Mouse (Mus musculus) gastrocnemius, postnatal 36 days (tissue): Measurements from ENCODE around the gene Rere. TPM values are rescaled to one million over a fixed set of nuclear protein-coding genes. Genes with fewer than 3 reads are reported as not detected.
"Not testable (repeated sequence)": the region's sequence is repeated elsewhere in the genome, so short reads cannot be mapped to it uniquely, and the experiment has no call there.

Source experiments
- DNase-seq, 2 experiments: peaks; one replicate each; pipeline ENCODE4 v3.0.0; 2022
- intact Hi-C: fragments of 180-260 bp; cut with DNase I; formaldehyde crosslinking; loops from one replicate; pipeline ENCODE4 v1.15.1; 2025
- total RNA-seq, 2 experiments: library from RNA; stranded (reverse); gene quantifications; 2 replicates each; pipeline ENCODE4 v1.2.3; 2021

Gene Rere
- total RNA-seq, 2 experiments from 2014 or later: 47.6 to 66.2 TPM

DNA sequence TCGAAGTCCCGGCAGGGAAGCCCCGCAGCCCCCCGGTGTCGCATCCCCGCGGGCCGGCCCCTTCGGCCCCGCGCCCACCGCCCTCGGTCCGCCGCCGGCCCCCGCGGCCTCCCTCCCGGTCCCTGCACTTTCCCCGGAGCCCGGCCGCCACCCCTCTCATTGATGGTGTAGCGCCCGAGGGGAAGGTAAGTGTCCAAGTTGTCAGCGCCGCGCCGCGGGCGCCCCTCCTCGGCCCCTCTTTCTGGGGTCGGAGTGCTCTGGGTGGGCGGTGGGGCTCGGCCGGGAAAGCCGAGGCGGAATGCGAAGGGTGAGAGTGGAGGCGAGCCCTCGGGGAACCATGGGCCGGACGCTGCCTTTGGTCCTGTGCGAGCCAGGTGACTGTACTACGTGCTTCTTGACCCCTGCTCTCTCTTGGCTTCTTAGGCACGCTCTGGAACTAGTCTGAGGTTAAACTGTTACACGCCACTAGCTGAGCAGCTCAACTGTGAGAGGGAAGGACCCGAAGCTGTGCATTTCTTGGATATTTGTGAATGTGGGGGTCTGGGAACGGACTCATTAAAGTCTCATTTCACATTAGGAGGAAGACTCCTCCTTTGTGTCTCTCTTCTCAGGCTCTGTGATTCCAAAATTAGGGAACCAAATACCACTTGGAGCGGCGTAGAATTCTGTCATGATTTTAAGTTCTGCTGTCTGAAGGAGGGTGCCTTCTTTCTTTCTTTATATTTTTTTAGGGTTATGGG lies 615 bp downstream of the Rere start:
- intact Hi-C loops: no loop called here
- DNase-seq: peak in 1 of 2 experiments; percentile 53

DNA sequence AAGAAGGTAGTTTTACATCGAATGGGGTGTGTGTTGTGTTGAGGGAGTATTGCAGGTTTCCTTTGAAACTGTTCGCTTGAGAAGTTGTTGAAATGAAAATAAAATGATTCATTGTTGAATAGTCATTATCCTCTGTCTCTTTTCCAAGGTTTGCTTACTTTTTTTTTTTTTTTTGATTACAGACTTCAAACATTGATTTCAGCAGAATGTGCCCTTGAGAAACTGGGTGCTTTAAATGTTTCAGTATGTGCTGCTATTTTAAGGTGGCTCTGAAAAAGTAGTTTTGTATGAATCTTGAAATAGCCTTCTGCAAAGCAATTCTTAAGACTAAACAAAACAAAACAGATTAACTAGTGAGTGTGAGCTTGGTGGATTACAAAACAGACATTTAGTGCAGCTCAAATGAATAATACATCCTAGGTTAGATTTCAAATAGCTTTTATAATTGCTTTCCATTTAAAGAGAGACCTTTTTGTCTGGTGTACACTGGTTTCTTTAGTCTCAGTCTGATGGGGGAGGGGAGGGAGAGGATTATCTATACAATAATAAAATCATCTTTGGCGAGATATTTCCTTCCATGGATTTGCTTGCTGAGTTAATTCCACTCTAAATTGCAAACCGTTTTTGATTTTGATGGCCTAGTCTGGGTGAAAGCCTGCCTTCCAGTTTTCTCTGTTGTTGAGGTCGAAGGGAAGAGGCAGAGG lies 1.3 kb downstream of the Rere start:
- intact Hi-C loops: no loop called here

DNA sequence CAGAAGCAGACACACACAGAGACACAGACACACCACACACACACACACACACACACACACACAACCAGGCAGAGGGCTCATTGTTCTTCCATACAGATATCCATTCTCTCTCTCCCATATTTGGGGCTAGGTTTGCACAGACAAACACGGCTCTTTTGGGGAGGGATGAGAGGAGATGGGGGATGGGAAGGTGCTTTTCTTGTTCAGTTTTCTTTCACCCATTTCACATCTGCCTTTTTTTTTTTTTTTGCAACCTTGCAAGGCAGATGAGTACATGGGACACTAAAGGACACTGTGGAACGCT lies 1.8 kb downstream of the Rere start:
- intact Hi-C loops: no loop called here
- DNase-seq: no peak

More for the DNA sequence above, 1.3 kb downstream of the Rere start:
- DNase-seq: no peak

DNA sequence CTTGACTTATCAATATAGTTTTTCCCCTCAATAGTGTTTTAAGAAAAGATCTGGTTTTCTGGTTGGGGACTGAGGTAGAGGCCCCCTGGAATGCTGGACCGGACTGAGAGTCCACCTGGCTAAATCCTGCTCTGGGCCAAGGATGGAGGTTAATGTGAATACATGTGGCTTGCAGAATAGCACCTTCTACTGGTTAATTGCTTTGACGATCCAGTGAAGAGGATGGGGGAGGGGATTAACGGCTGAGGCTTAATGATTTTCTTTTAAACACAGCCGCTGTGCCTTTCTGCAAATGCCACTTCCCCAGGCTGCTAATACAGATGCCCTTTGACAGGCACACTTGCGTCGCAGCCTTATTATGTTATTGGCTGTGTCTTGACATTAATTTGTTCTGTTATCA lies 2.5 kb downstream of the Rere start:
- DNase-seq: no peak
- intact Hi-C loops: no loop called here

DNA sequence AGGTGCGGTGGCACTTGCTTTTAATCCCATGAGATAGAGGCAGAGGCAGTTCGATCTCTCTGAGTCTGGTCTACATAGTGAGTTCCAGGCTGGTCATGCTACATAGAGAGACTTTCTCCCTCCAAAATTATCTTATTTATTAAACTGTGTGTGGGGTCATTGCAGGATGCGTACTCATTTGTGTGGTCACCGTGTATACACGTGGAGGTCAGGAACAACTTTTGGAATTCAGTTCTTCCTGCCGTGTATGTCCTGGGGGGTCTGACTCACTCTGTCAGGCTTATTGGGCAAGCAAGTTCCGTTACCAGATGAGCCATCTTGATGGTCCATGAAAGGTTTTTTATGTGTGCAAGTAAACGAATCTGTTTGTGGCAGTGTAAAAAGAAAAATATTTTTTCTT lies 5.5 kb downstream of the Rere start:
- no peak for DNase-seq
- intact Hi-C loops: loop anchor here (5.0 kb wide), 1 partner anchor 55 kb away; no protein-coding TSS in a partner anchor

DNA sequence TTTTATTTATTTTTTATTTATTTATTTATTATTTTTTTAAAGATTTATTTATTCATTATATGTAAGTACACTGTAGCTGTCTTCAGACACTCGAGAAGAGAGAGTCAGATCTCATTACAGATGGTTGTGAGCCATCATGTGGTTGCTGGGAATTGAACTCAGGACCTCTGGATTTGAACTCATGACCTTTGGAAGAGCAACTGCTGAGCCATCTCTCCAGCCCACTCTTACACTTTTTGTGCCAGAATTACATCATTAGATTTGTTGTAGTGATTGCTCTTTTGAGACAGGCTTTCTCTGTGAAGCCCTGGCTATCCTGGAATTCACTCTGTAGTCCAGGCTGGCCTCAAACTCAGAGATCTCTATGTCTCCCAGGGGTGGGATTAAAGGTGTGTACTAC lies 6.0 kb downstream of the Rere start:
- not testable (repeated sequence) for DNase-seq
- intact Hi-C loops: loop anchor here (5.0 kb wide), 1 partner anchor 55 kb away; no protein-coding TSS in a partner anchor

DNA sequence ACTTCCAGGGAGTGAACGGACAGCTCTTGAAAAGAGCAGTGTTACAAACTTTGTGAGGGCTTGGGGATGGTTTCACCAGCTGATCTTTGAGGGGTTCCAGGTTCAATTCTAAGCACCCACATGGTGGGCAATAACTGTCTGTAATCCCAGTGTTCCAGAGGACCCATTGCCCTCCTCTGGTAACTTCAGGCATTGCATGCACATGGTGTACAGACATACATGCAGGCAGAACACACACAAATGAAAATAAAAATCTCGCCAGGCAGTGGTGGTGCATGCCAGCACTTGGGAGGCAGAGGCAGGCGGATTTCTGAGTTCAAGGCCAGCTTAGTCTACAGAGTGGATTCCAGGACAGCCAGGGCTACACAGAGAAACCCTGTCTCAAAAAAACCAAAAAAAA lies 10.5 kb downstream of the Rere start:
- no peak for DNase-seq
- intact Hi-C loops: no loop called here

DNA sequence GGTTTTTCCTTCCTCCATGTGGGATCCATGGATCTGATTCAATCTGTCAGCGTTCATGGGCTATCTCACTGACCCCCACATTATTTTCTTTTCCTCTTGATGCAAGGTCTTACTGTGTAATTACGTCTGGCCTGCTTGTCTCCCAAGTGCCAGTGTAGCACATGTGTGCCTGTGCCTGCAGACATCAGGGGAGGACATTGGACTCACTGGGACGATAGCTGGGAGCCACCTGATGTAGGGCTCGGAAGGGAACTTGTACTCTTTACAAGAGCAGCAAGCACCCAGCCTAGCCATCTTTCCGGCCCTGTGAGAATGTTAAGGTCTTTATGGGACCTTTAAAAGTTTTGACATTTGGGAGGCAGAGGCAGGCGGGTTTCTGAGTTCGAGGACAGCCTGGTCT lies 13.4 kb downstream of the Rere start:
- DNase-seq: no peak
- intact Hi-C loops: no loop called here

DNA sequence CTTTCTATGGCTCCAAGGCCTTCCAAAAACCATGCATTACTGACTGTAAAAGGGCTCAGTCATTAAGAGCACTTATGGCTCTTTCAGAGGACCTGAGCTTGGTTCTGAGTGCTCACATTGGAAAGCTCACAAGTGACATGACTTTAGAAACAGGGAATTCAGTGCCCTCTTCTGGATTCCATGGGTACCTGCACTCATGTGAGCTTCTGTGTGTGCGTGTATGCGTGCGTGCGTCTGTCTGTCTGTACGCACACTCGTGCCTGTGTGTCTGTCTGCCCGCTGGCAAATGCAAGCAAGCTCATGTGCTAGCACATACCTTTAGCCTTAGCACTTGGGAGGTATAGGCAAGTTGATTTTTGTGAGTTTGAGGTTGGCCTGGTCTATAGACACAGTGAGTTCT lies 14.5 kb downstream of the Rere start:
- no peak for DNase-seq
- intact Hi-C loops: no loop called here

DNA sequence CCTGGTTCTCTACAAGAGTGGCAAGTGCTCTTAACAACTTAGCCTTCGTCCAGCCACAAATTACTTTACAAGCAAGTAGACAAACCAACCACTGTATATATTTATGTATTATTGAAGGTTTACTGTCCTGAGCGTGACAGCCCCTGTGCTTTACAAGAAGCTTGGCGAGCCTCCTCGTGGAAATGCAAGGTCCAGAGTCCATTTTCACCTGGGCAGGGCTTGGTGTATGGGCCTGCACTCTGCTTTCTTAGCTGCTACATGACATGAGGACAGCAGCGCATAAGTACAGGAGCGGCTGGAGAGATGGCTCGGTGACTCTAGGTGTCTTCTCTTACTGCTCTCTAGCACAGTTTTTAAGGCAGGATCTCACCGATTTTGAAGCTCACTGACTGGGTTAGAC lies 21.3 kb downstream of the Rere start:
- intact Hi-C loops: no loop called here
- no peak for DNase-seq

DNA sequence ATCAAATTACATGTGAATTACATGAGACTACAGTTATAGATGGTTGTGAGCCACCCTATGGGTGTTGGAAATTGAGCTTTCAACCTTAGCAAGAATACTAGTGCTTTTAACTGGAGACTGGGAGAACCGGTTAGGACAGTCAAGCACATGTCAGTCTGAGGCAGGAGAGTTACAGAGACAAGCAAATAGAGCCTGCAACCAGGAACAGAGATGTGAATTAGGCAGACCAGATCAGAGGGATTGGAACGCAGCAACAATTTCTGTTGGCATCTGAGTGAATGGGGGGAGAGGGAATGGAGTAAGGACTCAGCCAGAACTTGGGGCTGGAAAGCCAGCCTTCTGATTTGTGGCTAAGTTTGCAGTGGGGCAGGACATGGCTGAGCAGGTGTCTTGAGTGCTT lies 25.3 kb downstream of the Rere start:
- intact Hi-C loops: no loop called here
- no peak for DNase-seq

DNA sequence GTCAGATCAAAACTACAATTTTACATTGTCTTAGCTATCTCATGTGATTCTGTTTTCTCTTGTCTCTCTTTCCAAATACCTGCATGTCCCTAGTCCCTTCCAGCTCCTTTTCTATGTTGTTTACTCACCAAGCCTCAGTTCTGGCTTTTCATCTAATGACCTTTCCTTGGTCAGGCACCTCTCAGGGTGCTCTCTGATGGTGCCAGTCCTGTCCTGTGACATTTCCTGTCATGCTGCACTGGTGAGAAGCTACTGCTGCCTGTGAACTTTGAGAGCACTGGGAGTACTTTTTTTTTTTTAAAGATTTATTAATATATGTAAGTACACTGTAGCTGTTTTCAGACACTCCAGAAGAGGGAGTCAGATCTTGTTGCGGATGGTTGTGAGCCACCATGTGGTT lies 25.8 kb downstream of the Rere start:
- intact Hi-C loops: no loop called here
- DNase-seq: no peak

DNA sequence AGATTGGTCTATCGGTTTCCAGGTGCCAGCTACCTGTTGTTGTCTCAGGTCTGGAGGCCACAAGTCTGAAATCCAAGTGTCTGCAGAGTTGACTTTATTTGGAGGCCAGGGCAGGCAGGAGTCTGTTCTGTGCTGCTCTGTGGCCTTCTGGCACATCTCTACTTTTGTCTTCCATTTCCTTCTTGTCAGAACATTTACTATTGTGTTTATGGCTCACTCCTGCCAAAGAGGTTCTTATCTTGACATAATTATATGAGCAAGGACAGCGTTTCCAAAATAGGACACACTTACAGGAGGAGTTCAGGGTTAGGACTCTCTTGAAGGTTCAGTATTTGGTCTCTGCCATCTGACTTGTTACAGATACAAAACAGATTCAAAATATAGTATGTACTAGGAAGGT lies 30.0 kb downstream of the Rere start:
- intact Hi-C loops: no loop called here
- DNase-seq: no peak

DNA sequence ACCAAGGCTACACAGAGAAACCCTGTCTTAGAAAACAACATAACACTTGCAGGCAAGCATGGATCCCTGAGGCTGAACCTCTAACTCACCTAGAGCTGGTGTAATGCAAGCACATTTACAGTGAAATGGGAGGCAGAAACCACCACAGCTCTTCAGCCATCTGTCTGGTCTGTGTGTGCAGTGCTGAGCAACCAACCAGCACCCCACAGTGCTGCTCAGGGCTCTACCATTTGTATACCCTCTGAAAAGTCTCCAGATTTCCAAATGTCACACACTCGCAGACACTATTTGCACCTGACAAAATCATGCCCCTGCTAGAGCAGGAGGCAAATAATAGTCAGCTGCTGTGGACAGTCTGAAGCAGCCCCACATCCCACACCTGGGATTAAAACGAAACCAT lies 31.2 kb downstream of the Rere start:
- no peak for DNase-seq
- intact Hi-C loops: no loop called here

DNA sequence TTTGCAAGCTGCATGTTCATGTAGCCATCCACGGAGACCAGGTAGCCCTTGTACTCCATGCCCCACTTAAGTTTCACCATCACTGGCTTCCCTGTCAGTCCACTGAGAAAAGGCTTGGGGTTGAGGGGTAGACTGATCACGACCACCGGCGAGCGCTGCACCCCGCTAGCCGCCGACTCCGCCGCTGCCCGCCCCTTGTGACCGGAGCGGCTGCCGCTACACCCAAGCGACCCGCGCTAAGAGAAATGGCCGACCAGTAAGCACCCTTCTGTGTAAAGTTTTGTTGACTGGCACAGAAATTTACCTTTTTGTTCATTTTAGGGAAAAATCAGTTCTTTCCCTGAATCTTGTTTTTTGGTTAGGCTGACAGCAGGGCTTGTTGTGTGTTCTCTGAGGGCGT lies 33.9 kb downstream of the Rere start:
- DNase-seq: no peak
- intact Hi-C loops: no loop called here

DNA sequence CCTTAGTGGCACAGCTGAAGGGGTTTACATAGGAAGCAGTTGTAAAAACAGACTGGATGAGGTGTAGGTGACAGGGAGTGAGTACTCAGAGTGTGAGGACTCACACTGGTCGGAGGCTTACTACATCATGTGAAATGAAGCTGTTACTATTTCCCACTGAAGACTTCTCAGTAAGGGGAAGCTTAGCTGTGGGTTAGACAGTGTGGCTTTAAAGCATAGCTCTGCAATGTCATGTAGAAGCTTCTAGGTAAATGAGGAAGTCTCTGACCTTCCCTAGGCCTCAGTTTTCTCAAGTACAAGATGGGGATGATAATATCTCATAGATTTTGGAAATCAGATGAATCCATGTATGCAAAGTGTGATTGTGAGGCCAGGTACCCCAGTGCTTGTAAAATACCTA lies 35.1 kb downstream of the Rere start:
- intact Hi-C loops: no loop called here
- no peak for DNase-seq

DNA sequence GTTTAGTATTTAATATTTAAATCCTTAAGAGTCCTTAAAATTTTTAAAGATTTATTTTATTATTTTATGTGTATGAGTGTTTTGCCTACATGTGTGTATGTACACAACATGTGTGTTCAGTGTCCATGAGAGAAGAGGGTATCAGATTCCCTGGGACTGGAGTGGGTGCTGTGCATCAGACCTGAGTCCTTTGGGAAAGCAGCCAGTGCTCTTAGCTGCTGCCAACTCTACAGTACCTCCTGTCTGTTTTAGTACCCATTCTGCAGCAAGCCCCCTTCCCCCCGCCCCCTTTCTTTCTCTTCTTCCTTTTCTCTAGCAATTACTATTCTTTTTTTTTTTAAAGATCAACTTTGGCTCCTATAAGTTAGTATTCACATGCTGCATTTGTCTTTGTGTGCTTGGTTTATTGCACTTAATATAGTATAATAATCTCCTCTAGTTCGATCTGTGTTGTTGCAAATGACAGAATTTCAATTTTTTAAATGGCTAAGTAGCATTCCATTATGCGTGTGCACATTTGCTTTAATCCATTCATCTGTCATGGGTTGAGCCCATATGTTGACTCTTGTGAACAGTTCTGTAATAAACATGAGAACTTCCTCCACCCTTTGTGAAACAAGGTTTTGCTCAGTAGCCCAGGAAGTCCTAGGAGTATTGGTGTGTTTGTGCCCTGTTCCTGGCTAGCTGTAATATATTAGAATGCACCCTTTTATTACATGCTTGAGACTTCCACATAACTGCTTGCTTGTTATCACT lies 43.8 kb downstream of the Rere start:
- intact Hi-C loops: no loop called here
- no peak for DNase-seq

DNA sequence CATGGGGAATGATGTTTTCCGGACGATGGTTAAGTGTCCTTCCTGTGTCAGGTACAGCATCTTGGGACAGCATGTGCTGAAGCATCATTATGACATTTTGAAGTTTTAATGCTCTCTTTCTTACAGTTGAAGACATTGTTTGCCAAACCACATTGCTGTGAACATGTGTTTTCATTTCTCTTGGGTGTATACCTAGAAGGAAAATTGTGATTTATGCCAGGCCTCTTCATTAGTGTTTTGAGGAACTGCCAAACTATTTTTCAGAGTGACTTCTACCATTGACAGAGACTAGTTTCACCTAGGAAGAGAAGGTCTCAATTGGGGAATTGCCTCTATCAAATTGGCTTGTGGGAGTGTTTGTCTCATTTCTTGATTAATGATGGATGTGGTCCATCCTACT lies 44.6 kb downstream of the Rere start:
- intact Hi-C loops: no loop called here
- no peak for DNase-seq

DNA sequence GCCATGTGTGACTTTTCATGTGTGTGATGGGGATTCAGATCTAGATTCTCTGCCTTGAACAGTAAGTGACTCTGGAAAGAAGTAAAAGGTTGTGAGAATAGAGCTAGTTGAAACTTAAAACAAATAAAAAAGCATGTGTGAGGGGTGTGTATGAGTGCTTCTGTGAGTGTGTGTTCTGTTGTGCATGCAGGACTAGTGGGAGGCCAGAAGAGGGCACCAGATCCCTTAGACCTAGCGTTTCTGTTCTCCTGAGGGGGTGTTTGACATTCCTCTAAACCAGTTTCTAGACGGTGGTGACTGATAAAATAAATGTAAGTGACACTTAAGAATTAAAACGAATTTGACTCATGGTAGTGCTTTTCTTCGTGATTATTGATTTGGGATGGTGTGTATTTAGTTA lies 46.0 kb downstream of the Rere start:
- intact Hi-C loops: no loop called here
- DNase-seq: no peak

DNA sequence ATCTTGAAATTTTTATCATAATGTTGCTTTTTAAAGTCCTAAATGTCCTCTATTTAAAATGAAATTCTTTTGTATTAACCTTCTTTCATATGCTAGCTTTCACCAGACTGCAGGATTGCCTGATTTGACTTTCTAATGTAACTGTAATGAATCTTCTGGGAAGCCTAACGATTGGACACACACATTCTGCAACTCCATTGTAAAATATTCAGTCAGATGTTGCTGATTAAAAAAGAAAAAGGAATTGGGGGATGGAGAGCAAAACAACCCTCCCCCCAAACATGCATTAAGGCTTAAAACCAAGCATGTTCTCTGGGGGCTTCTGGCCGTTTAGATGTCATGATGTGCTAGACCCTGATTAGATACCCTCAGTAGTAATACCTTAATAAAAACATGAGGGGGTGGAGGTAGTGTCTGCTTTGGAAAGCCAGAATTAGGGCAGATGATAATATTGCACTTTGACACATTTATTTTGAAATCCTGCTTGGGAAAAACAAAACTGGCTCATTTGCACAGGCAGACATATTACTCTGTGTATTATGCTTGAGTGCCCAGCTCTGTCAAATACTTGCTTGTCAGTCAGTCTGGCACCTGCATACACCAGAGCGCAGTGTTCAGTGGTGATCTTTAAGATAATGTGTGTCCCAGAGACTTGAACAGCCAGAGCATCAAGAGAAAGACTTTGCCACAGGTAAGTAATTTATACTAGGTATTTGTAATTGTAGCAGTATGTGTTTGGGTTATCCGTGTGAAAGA lies 52.7 kb downstream of the Rere start:
- intact Hi-C loops: no loop called here
- no peak for DNase-seq

DNA sequence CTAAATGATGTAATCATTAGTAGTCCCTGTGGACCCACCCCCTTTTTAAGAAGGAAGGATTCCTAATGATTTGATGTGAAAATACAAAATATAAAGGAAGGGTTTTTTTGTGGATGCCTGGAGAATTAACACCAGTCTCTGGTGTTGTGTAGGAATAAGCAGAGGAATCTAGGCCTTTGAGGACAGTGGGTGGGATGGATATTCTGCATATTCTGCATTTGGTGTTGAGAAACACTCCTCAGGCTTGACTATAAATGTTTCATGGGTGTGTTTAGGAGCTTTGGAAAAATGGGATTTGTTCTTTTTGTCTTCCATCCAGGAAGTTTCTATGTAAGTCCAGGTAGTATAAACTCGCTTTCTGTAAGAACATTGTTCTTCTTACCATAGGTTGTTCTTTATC lies 55.8 kb downstream of the Rere start:
- DNase-seq: no peak
- intact Hi-C loops: no loop called here
